Mouse (Mus musculus) right cerebral cortex, postnatal 36 days (tissue): ENCODE data around the gene Gaa.

Source experiments
- DNase-seq, 2 experiments: peaks; one replicate each; pipeline ENCODE4 v3.0.0; 2022; ENCODE audit warnings: low spot score in 2 of 2, mixed read lengths in 1 of 2

The Gaa gene

DNA sequence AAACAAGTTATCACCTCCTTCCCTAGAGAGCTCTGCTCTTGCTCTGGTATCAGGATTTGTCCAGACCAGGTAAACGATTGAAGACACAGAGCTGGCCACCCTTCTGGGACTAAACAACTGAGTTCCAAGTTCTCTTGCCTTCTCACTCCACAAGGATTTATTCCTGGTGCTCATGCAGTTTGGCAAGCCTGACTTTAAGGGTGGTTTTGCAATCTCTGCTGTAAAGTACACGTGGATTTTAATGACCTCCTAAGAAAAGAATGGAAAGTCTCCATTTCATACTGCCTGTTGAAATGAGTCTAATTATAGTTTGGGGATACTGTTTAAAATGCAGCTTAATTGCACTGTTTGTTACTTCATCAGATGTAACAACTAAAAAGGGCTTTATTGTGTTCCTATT is 33.3 kb downstream of the Gaa start:
- DNase-seq: no peak

DNA sequence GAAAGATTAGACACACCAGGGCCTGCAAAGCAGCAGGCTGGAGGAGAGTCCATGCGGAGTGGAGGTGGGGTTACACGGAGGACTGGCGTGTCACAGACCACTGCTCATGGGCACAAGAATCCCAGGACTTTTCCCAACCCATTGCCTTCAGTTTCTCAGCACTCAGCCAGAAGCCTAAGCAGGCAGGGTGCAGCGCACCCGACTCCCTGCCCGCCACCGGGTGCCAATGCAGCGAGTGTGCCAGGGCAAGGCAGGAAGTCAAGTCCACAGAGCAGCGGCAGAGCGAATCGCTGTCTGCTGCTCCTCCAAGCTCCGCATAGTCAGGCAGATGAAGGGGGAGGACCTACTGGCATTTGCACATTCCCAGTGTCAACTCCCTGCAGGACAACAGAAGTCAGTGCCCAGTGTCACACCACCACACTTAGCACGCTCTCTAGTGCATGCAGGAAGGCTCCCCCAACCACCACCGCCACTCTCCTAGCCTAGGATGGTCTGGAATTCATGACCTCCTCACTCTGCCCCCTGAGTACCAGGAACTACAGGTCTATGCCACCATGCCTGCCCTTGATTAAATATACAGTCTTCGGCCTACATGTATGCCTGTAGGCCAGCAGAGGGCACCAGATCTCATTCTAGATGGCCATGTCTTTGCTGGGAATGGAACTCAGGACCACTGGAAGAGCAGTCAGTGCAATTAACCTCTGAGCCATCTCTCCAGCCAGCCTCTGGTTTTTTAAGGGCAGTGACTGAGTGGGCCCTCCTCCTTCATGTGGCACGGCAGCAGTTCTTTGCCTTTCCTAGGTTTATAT is 37.4 kb downstream of the Gaa start:
- no peak for DNase-seq

- no peak for DNase-seq
Observed at GRCm38 (mm10) chr11:119306762-119307657, 39.3 kb downstream of the Gaa start.

DNA sequence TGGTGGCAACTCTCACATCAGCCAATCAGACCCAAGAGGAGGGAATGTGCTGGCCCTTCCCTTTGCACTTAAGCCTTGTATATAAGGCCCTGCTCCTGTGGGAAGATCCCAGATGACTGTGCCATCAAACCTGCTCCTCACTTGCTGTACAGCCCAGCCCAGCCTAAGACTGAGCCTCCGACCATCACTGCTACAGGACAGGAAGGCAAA is 39.9 kb downstream of the Gaa start, which contains the start of gene Card14:
TSS of gene Card14 (plus strand) at position 111 of the 210 bp plus-strand sequence.
- DNase-seq: no peak

DNA sequence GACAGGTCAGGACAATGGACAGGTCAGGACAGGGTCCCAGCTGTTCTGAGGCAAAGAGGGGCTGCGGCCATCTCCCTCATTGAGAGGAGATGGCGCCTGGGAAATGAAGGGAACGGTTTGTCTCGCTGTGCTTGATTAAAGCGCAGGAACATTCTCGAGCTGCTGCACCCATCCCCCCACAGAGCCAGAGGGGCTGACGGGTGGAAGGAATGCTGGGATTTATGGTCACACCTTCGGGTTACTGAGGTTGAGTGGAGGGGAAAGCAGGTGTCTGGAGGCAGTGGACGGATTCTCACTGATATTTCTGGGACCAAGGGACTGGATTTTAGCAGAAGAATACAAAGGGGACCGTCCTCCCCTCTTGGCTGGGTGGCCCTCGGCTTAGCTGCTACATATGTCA is 40.2 kb downstream of the Gaa start:
- no peak for DNase-seq

GRCm38 (mm10) chr11:119310621-119311020 is 42.9 kb downstream of the Gaa start:
- no peak for DNase-seq

GRCm38 (mm10) chr11:119314252-119314936 is 46.7 kb downstream of the Gaa start:
- DNase-seq: no peak

DNA sequence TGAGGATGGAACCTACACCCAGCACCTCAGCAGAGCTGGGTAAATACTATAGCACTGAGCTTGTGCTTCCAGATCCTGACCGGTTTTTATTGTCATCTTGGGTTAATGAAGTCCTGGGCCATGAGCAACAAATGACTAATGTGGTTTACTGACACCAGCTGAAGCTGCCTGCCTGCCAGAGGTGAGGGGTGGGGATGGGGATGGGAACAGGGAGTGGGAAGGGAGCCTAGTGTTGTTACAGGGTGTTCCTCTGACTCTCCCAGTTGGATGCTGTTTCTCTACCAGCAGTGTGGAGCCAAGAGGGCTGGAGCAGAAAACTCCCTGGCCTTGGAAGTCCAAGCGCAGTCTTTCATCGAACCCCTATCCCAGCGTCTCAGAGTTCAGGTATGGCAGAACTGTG is 49.0 kb downstream of the Gaa start:
- no peak for DNase-seq

DNA sequence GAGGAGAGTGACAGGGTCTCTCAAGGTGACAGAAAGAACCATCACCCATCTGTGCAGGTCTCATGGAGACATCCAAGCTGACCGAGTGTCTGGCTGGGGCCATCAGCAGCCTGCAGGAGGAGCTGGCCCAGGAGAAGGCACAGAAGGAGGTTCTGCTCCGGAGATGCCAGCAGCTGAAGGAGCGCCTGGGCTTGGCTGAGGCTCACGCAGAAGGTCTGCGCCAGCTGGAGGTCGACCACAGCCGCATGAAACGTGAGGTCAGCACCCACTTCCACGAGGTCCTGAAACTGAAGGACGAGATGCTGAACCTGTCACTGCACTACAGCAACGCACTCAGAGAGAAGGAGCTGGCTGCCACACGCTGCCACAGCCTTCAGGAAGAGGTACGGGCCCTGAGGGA is 54.8 kb downstream of the Gaa start:
- DNase-seq: no peak

- no peak for DNase-seq
Observed at GRCm38 (mm10) chr11:119325068-119325467, 57.4 kb downstream of the Gaa start.

DNA sequence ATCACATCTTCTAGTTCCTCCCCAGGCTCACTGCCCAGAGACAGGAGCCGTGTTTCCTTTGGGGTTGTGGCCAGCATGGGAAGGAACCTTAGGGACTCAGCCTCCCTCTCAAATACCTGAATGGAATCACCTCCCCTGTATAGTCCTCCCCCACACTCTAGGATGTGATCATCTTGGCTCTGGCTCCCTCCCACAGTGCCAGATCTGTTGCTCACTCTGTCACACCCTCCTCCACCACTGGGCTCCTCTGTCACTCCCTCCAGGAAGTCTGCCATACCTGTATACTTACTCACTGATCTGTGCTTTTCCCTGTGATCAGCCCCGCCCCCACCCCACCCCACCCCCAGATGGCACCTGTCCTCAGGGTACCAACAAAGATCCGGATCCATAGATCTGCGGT is 62.9 kb downstream of the Gaa start:
- DNase-seq: no peak

DNA sequence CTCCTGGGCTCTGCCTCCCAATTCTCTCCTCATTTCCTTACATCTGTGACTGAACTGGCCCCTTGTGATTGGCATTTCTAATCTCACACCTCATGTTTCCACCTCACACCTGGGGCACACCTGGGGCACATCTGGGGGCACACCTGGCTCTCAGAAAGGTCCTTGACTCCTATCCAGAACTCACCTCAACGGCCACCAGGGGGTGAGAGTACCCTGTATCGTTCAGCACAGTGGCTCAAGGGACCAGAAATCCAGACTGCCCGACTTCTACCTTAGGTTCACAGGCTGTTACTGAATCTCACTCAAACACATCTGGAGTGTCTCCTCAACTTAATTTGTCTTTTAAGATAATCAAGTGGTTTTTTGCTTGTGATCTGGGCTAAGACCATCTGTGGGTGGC is 64.3 kb downstream of the Gaa start:
- DNase-seq: no peak
